Mouse (Mus musculus): ENCODE results near the gene Cdh13. TPM values are rescaled to one million over a fixed set of nuclear protein-coding genes. Genes with fewer than 3 reads are reported as not detected.

Gene Cdh13
- polyA plus RNA-seq, 1 experiment from 2014 or later: 59.2 TPM

GRCm38 (mm10) chr8:118313426-118314187, 30.1 kb downstream of the Cdh13 start:
- WGBS: 64% methylated on average over 17 of the region's 17 CpGs
- H3K27me3 ChIP-seq: no peaks in the 10 kb centered on the region
- peak overlapping the region; percentile 69 for H3K27ac ChIP-seq
- ATAC-seq (ENCODE audit: low FRiP score): no peak
- H3K9me3 ChIP-seq: no peaks in the 10 kb centered on the region
- H3K4me3 ChIP-seq: no peak overlapping the region
- no peak overlapping the region; the same call in 1 of the 2 replicates for H3K4me2 ChIP-seq
- 0 out of 2 replicates have a peak overlapping the region, but pooled peaks have one; percentile 5 for H3K9ac ChIP-seq
- peaks cover 31% of the 10 kb centered on the region for H3K4me1 ChIP-seq (replicated peaks)
- no peaks in the 10 kb centered on the region for H3K36me3 ChIP-seq

GRCm38 (mm10) chr8:118314188-118314563, 30.6 kb downstream of the Cdh13 start:
- Histone ChIP-seq H3K36me3 (no peaks in the 10 kb centered on the region), H3K4me3 (no peak overlapping the region), H3K27ac (no peak overlapping the region), H3K9ac (no peak overlapping the region), H3K27me3 (no peaks in the 10 kb centered on the region), H3K4me2 (no peak overlapping the region), H3K4me1 (replicated peaks) (peaks cover 26% of the 10 kb centered on the region), H3K9me3 (no peaks in the 10 kb centered on the region)
- 89% methylated on average over 6 of the region's 6 CpGs for WGBS
- no peak for ATAC-seq (ENCODE audit: low FRiP score)

GRCm38 (mm10) chr8:118314932-118315331, 31.4 kb downstream of the Cdh13 start:
- peaks cover 23% of the 10 kb centered on the region for H3K4me1 ChIP-seq (replicated peaks)
- WGBS: 88% methylated on average over 7 of the region's 7 CpGs
- no peak for ATAC-seq (ENCODE audit: low FRiP score)
- no peak overlapping the region for H3K4me2 ChIP-seq
- H3K36me3 ChIP-seq: no peaks in the 10 kb centered on the region
- no peaks in the 10 kb centered on the region for H3K27me3 ChIP-seq
- no peak overlapping the region for H3K9ac ChIP-seq
- no peak overlapping the region for H3K27ac ChIP-seq
- no peaks in the 10 kb centered on the region for H3K9me3 ChIP-seq
- no peak overlapping the region for H3K4me3 ChIP-seq

- no peak overlapping the region for H3K4me2 ChIP-seq
- peaks cover 13% of the 10 kb centered on the region for H3K4me1 ChIP-seq (replicated peaks)
- H3K9me3 ChIP-seq: no peaks in the 10 kb centered on the region
- H3K36me3 ChIP-seq: no peaks in the 10 kb centered on the region
- no peak overlapping the region for H3K9ac ChIP-seq
- no peaks in the 10 kb centered on the region for H3K27me3 ChIP-seq
- peak overlapping the region; percentile 14; the same call in 1 of the 2 replicates for H3K27ac ChIP-seq
- 73% methylated on average over 12 of the region's 12 CpGs for WGBS
- no peak overlapping the region for H3K4me3 ChIP-seq
- no peak; the same call in 1 of the 2 replicates for ATAC-seq (ENCODE audit: low FRiP score)
These were observed 32.9 kb downstream of the Cdh13 start for GRCm38 (mm10) chr8:118316440-118316839.

- no peak overlapping the region for H3K9ac ChIP-seq
- H3K4me3 ChIP-seq: no peak overlapping the region
- H3K9me3 ChIP-seq: no peaks in the 10 kb centered on the region
- H3K36me3 ChIP-seq: no peaks in the 10 kb centered on the region
- WGBS: 69% methylated on average over 1 of the region's 1 CpGs
- H3K27ac ChIP-seq: no peak overlapping the region
- H3K4me2 ChIP-seq: no peak overlapping the region
- 0 out of 2 replicates have a peak, but pooled peaks cover 3% of the 10 kb centered on the region for H3K4me1 ChIP-seq (replicated peaks)
- H3K27me3 ChIP-seq: no peaks in the 10 kb centered on the region
- no peak for ATAC-seq (ENCODE audit: low FRiP score)
These were observed 37.0 kb downstream of the Cdh13 start for GRCm38 (mm10) chr8:118320566-118320965.

- Histone ChIP-seq H3K4me3 (no peak overlapping the region), H3K27ac (no peak overlapping the region), H3K36me3 (no peaks in the 10 kb centered on the region), H3K27me3 (no peaks in the 10 kb centered on the region), H3K4me1 (replicated peaks) (no peaks in the 10 kb centered on the region), H3K9ac (no peak overlapping the region), H3K4me2 (no peak overlapping the region), H3K9me3 (no peaks in the 10 kb centered on the region)
- WGBS: 69% methylated on average over 3 of the region's 3 CpGs
- ATAC-seq (ENCODE audit: low FRiP score): no peak
These were observed 39.9 kb downstream of the Cdh13 start for GRCm38 (mm10) chr8:118323421-118323820.

- 82% methylated on average over 7 of the region's 7 CpGs for WGBS
- no peak overlapping the region for H3K27ac ChIP-seq
- H3K9me3 ChIP-seq: no peaks in the 10 kb centered on the region
- ATAC-seq (ENCODE audit: low FRiP score): no peak
- 0 out of 2 replicates have a peak, but pooled peaks cover 4% of the 10 kb centered on the region for H3K27me3 ChIP-seq
- H3K4me1 ChIP-seq (replicated peaks): peaks cover 21% of the 10 kb centered on the region
- H3K4me2 ChIP-seq: no peak overlapping the region
- no peaks in the 10 kb centered on the region for H3K36me3 ChIP-seq
- no peak overlapping the region for H3K4me3 ChIP-seq
- no peak overlapping the region for H3K9ac ChIP-seq
These were observed 51.4 kb downstream of the Cdh13 start for GRCm38 (mm10) chr8:118334933-118335332.

GRCm38 (mm10) chr8:118339711-118340110, 56.2 kb downstream of the Cdh13 start:
- Histone ChIP-seq H3K4me2 (no peak overlapping the region), H3K9ac (no peak overlapping the region), H3K9me3 (no peaks in the 10 kb centered on the region), H3K4me3 (no peak overlapping the region), H3K27ac (no peak overlapping the region), H3K36me3 (no peaks in the 10 kb centered on the region), H3K27me3 (0 out of 2 replicates have a peak, but pooled peaks cover 4% of the 10 kb centered on the region), H3K4me1 (replicated peaks) (peaks cover 32% of the 10 kb centered on the region)
- WGBS: 59% methylated on average over 3 of the region's 3 CpGs
- no peak for ATAC-seq (ENCODE audit: low FRiP score)

GRCm38 (mm10) chr8:118343267-118343666, 59.7 kb downstream of the Cdh13 start:
- no peak overlapping the region for H3K4me2 ChIP-seq
- 57% methylated on average over 4 of the region's 4 CpGs for WGBS
- H3K27ac ChIP-seq: no peak overlapping the region
- no peak for ATAC-seq (ENCODE audit: low FRiP score)
- no peaks in the 10 kb centered on the region for H3K27me3 ChIP-seq
- H3K36me3 ChIP-seq: no peaks in the 10 kb centered on the region
- H3K4me3 ChIP-seq: no peak overlapping the region
- H3K9ac ChIP-seq: no peak overlapping the region
- no peaks in the 10 kb centered on the region for H3K9me3 ChIP-seq
- H3K4me1 ChIP-seq (replicated peaks): peaks cover 26% of the 10 kb centered on the region

GRCm38 (mm10) chr8:118348710-118349489, 65.4 kb downstream of the Cdh13 start:
- Histone ChIP-seq H3K9me3 (no peaks in the 10 kb centered on the region), H3K9ac (no peak overlapping the region), H3K4me1 (replicated peaks) (no peaks in the 10 kb centered on the region), H3K4me2 (no peak overlapping the region), H3K27ac (no peak overlapping the region), H3K27me3 (no peaks in the 10 kb centered on the region), H3K36me3 (no peaks in the 10 kb centered on the region), H3K4me3 (no peak overlapping the region)
- ATAC-seq (ENCODE audit: low FRiP score): no peak
- 88% methylated on average over 9 of the region's 9 CpGs for WGBS

GRCm38 (mm10) chr8:118350136-118350535, 66.6 kb downstream of the Cdh13 start:
- H3K4me3 ChIP-seq: no peak overlapping the region
- H3K27me3 ChIP-seq: no peaks in the 10 kb centered on the region
- ATAC-seq (ENCODE audit: low FRiP score): no peak
- H3K4me2 ChIP-seq: no peak overlapping the region
- no peaks in the 10 kb centered on the region for H3K9me3 ChIP-seq
- H3K27ac ChIP-seq: no peak overlapping the region
- H3K36me3 ChIP-seq: no peaks in the 10 kb centered on the region
- WGBS: 56% methylated on average over 7 of the region's 7 CpGs
- H3K9ac ChIP-seq: no peak overlapping the region
- H3K4me1 ChIP-seq (replicated peaks): peaks cover 6% of the 10 kb centered on the region

GRCm38 (mm10) chr8:118353022-118353421, 69.5 kb downstream of the Cdh13 start:
- Histone ChIP-seq H3K9ac (no peak overlapping the region), H3K4me3 (no peak overlapping the region), H3K27me3 (no peaks in the 10 kb centered on the region), H3K36me3 (no peaks in the 10 kb centered on the region), H3K4me2 (no peak overlapping the region), H3K9me3 (no peaks in the 10 kb centered on the region), H3K27ac (no peak overlapping the region), H3K4me1 (replicated peaks) (peaks cover 6% of the 10 kb centered on the region)
- WGBS: 91% methylated on average over 4 of the region's 4 CpGs
- no peak for ATAC-seq (ENCODE audit: low FRiP score)
